Mouse (Mus musculus) testis, adult 2 months (tissue): Measurements from ENCODE around the gene Smurf1. TPM values are rescaled to one million over a fixed set of nuclear protein-coding genes. Genes with fewer than 3 reads are reported as not detected.

Source experiments
- H3K27ac ChIP-seq: fragments of 200-500 bp; 2 replicates; pipeline ENCODE4 v1.5.1; 2012; ENCODE audit warnings: low read depth, low read length; ENCODE audit not compliant: control insufficient read depth, insufficient read depth
- H3K27me3 ChIP-seq: fragments of 200-500 bp; 2 replicates; pipeline ENCODE4 v1.6.1; 2012; ENCODE audit warnings: mild to moderate bottlenecking, low read length, moderate library complexity; ENCODE audit not compliant: control insufficient read depth, insufficient read depth
- H3K36me3 ChIP-seq: fragments of 200-500 bp; 2 replicates; pipeline ENCODE4 v1.6.1; 2012; ENCODE audit warnings: mild to moderate bottlenecking, low read length; ENCODE audit not compliant: control insufficient read depth, insufficient read depth
- H3K4me1 ChIP-seq: fragments of 200-500 bp; 2 replicates; pipeline ENCODE4 v1.6.1; 2012; ENCODE audit warnings: low read length; ENCODE audit not compliant: control insufficient read depth, insufficient read depth
- H3K4me3 ChIP-seq: fragments of 200-500 bp; 2 replicates; pipeline ENCODE4 v1.5.1; 2012; ENCODE audit warnings: low read depth, mild to moderate bottlenecking, low read length, moderate library complexity, mixed read lengths; ENCODE audit not compliant: control insufficient read depth
- CTCF ChIP-seq: fragments of 200-500 bp; IDR thresholded peaks from 2 replicates; pipeline ENCODE4 v1.5.1; 2012; ENCODE audit warnings: low read depth, mild to moderate bottlenecking, inconsistent platforms, low read length, moderate library complexity; ENCODE audit not compliant: control insufficient read depth, insufficient read depth, insufficient replicate concordance
- POLR2A ChIP-seq: fragments of 200-500 bp; IDR thresholded peaks from 2 replicates; pipeline ENCODE4 v1.6.1; 2012; ENCODE audit warnings: low read depth, mild to moderate bottlenecking, inconsistent platforms, low read length, moderate library complexity; ENCODE audit not compliant: control insufficient read depth
- polyA plus RNA-seq: library from polyadenylated mRNA; depleted of rRNA; stranded (reverse); fragments of >200 nt; gene quantifications from 2 replicates; pipeline ENCODE4 v1.2.3, GENCODE M21; 2012; rRNA removed

Gene Smurf1
- polyA plus RNA-seq, 1 experiment, result 30.4 TPM

- TF ChIP-seq POLR2A, result no peak
- no peak for TF ChIP-seq CTCF
- Histone ChIP-seq H3K27me3 (no peaks in the 10 kb centered on the region), H3K36me3 (peaks cover 7% of the 10 kb centered on the region), H3K4me3 (no peak overlapping the region), H3K4me1 (no peaks in the 10 kb centered on the region), H3K27ac (no peak overlapping the region)
These were observed 136.0 kb downstream of the Smurf1 start for GRCm38 (mm10) chr5:144829631-144830030.

- Histone ChIP-seq H3K4me3 (no peak overlapping the region), H3K27ac (no peak overlapping the region), H3K4me1 (no peaks in the 10 kb centered on the region), H3K27me3 (no peaks in the 10 kb centered on the region), H3K36me3 (peaks cover 7% of the 10 kb centered on the region)
- TF ChIP-seq CTCF, result no peak
- no peak for TF ChIP-seq POLR2A
These were observed 137.1 kb downstream of the Smurf1 start for GRCm38 (mm10) chr5:144828365-144829102.

Other genes starting within 250 kb of the Smurf1 start
- 21.9 and 22.7 TPM in 2 replicates for gene Tmem130, start 204.0 kb downstream of the Smurf1 start, polyA plus RNA-seq
- gene Trrap, start 198.1 kb downstream of the Smurf1 start, polyA plus RNA-seq, result 107 and 109 TPM in 2 replicates
- gene Gm4871, start 66.9 kb upstream of the Smurf1 start, polyA plus RNA-seq, result 90.9 and 99.6 TPM in 2 replicates
- 130 and 143 TPM in 2 replicates for gene 1700018F24Rik, start 77.1 kb upstream of the Smurf1 start, polyA plus RNA-seq
- gene Arpc1a, start 118.0 kb upstream of the Smurf1 start, polyA plus RNA-seq, result 147 and 153 TPM in 2 replicates
- gene Kpna7, start 118.2 kb upstream of the Smurf1 start, polyA plus RNA-seq, result 4.0 and 4.4 TPM in 2 replicates
- 65.6 and 71.7 TPM in 2 replicates for gene Arpc1b, start 148.4 kb upstream of the Smurf1 start, polyA plus RNA-seq
- gene Pdap1, start 174.4 kb upstream of the Smurf1 start, polyA plus RNA-seq, result 31.2 and 31.7 TPM in 2 replicates
- 86.5 and 87.0 TPM in 2 replicates for gene Bud31, start 174.5 kb upstream of the Smurf1 start, polyA plus RNA-seq
- gene Ptcd1, start 201.3 kb upstream of the Smurf1 start, polyA plus RNA-seq, result 19.5 and 22.2 TPM in 2 replicates
- 23.0 and 25.5 TPM in 2 replicates for gene Cpsf4, start 201.4 kb upstream of the Smurf1 start, polyA plus RNA-seq
- 98.4 and 101 TPM in 2 replicates for gene Atp5j2, start 226.2 kb upstream of the Smurf1 start, polyA plus RNA-seq
- gene Zkscan14, start 236.0 kb upstream of the Smurf1 start, polyA plus RNA-seq, result 3.3 and 3.4 TPM in 2 replicates
- 8.2 and 9.4 TPM in 2 replicates for gene Zkscan5, start 238.7 kb upstream of the Smurf1 start, polyA plus RNA-seq